Mouse (Mus musculus) layer of hippocampus, postnatal 25 days (tissue): Measurements from ENCODE around the gene Nudc. TPM values are rescaled to one million over a fixed set of nuclear protein-coding genes. Genes with fewer than 3 reads are reported as not detected.

Experiments
- DNase-seq, 2 experiments: peaks; one replicate each; pipeline ENCODE4 v3.0.0; 2022; ENCODE audit warnings: mixed read lengths in 2 of 2, low spot score in 1 of 2; ENCODE audit errors: extremely low spot score in 1 of 2
- total RNA-seq, 2 experiments: library from RNA; stranded (reverse); gene quantifications; 2 replicates each; pipeline ENCODE4 v1.2.3; 2021

Nudc gene
- 100 to 1,000 TPM; 117 TPM for total RNA-seq

- peak; percentile 80 to 84 for DNase-seq
These were observed at the start of gene Nudc for GRCm38 (mm10) chr4:133545272-133546231. Gene Nudc, minus strand, starts transcription at chr4:133545996.

- no peak for DNase-seq
These were observed 49.7 kb upstream of the Nudc start for GRCm38 (mm10) chr4:133595538-133595937.

GRCm38 (mm10) chr4:133592570-133592969 is 46.8 kb upstream of the Nudc start:
- peak; percentile 54 to 73 for DNase-seq

- DNase-seq: peak; percentile 57 to 73
These were observed 38.5 kb upstream of the Nudc start, which contains the start of gene Gpn2 for GRCm38 (mm10) chr4:133584059-133584951. Gene Gpn2, plus strand, starts transcription at chr4:133584362.

- DNase-seq: no peak
These were observed 37.9 kb upstream of the Nudc start for GRCm38 (mm10) chr4:133583690-133584058.

GRCm38 (mm10) chr4:133577983-133578382 is 32.2 kb upstream of the Nudc start:
- no peak for DNase-seq

- DNase-seq: peak in 1 of 2 experiments; percentile 10
These were observed 29.0 kb upstream of the Nudc start for GRCm38 (mm10) chr4:133574843-133575202.

GRCm38 (mm10) chr4:133574070-133574842 is 28.5 kb upstream of the Nudc start, which contains the start of gene Gpatch3:
Gene Gpatch3, plus strand, starts transcription at chr4:133574745.
- peak; percentile 81 to 88 for DNase-seq

GRCm38 (mm10) chr4:133570066-133570466 is 24.3 kb upstream of the Nudc start:
- no peak for DNase-seq

GRCm38 (mm10) chr4:133569291-133570065 is 23.7 kb upstream of the Nudc start:
- no peak for DNase-seq

GRCm38 (mm10) chr4:133567251-133567650 is 21.5 kb upstream of the Nudc start:
- no peak for DNase-seq

- no peak for DNase-seq
These were observed 17.4 kb upstream of the Nudc start for GRCm38 (mm10) chr4:133563123-133563571.

GRCm38 (mm10) chr4:133561622-133562021 is 15.8 kb upstream of the Nudc start:
- DNase-seq: no peak

- no peak for DNase-seq
These were observed 14.1 kb upstream of the Nudc start for GRCm38 (mm10) chr4:133559846-133560245.

- no peak for DNase-seq
These were observed 11.4 kb upstream of the Nudc start for GRCm38 (mm10) chr4:133557041-133557717.

GRCm38 (mm10) chr4:133553448-133554330 is 7.9 kb upstream of the Nudc start:
- no peak for DNase-seq

- no peak for DNase-seq
These were observed 7.1 kb upstream of the Nudc start, which contains the start of gene Nr0b2 for GRCm38 (mm10) chr4:133552768-133553447. Gene Nr0b2, plus strand, starts transcription at chr4:133553376.
